Mouse (Mus musculus) heart, embryonic 12.5 days (tissue): Measurements from ENCODE around the gene Nosip. TPM values are rescaled to one million over a fixed set of nuclear protein-coding genes. Genes with fewer than 3 reads are reported as not detected.
"Not testable (repeated sequence)": the region's sequence is repeated elsewhere in the genome, so short reads cannot be mapped to it uniquely, and the experiment has no call there.

ENCODE experiments used
- ATAC-seq: fragments of 200-750 bp; cut with Nextera tagmentation; 2 replicates; pipeline ENCODE4 v1.8.0; 2017; ENCODE audit warnings: moderate TSS enrichment, moderate library complexity; ENCODE audit not compliant: insufficient number of reproducible peaks, low FRiP score
- H3K27ac ChIP-seq: fragments of 300-500 bp; sonication (generic); 2 replicates; pipeline ENCODE4 v1.5.1; 2016; ENCODE audit warnings: mild to moderate bottlenecking, moderate library complexity; ENCODE audit not compliant: poor library complexity, severe bottlenecking
- H3K27me3 ChIP-seq: fragments of 300-500 bp; sonication (generic); replicated peaks from 2 replicates; pipeline ENCODE4 v1.6.1; 2016; ENCODE audit warnings: mild to moderate bottlenecking, moderate library complexity
- H3K36me3 ChIP-seq: fragments of 300-500 bp; sonication (generic); 2 replicates; pipeline ENCODE4 v1.6.1; 2016; ENCODE audit warnings: mild to moderate bottlenecking, moderate library complexity
- H3K4me1 ChIP-seq: fragments of 300-500 bp; sonication (generic); replicated peaks from 2 replicates; pipeline ENCODE4 v1.6.1; 2016; ENCODE audit warnings: mild to moderate bottlenecking
- H3K4me2 ChIP-seq: fragments of 300-500 bp; sonication (generic); 2 replicates; pipeline ENCODE4 v1.6.1; 2016; ENCODE audit warnings: mild to moderate bottlenecking, moderate library complexity
- H3K4me3 ChIP-seq: fragments of 300-500 bp; sonication (generic); 2 replicates; pipeline ENCODE4 v1.5.1; 2016; ENCODE audit warnings: mild to moderate bottlenecking
- H3K9ac ChIP-seq: fragments of 300-500 bp; sonication (generic); 2 replicates; pipeline ENCODE4 v1.6.1; 2016; ENCODE audit warnings: mild to moderate bottlenecking, moderate library complexity
- H3K9me3 ChIP-seq: fragments of 300-500 bp; sonication (generic); replicated peaks from 2 replicates; pipeline ENCODE4 v1.6.1; 2016; ENCODE audit warnings: mild to moderate bottlenecking, moderate library complexity
- WGBS: fragments of 180-500 bp; shearing (Covaris S2); methylation state at CpG from one replicate; pipeline ENCODE4 v1.1.7; 2016; 5-methylcytosine and 5-hydroxymethylcytosine counted together
- polyA plus RNA-seq: library from polyadenylated mRNA; unstranded; fragments of >200 nt; fragmentation: Nextera tagmentation; extraction: Ambion mirVana; gene quantifications from 2 replicates; pipeline ENCODE4 v1.2.1, GENCODE M21; 2016

Nosip gene
- polyA plus RNA-seq, 1 experiment from 2014 or later: 45.7 TPM

- H3K9ac ChIP-seq: peak overlapping the region; percentile 29
- no peaks in the 10 kb centered on the region for H3K27me3 ChIP-seq
- no peak for ATAC-seq
Observed at GRCm38 (mm10) chr7:45121404-45121803, 59.2 kb downstream of the Nosip start.

GRCm38 (mm10) chr7:45121966-45122365 lies 59.7 kb downstream of the Nosip start:
- no peak overlapping the region for H3K4me3 ChIP-seq

More at GRCm38 (mm10) chr7:45121404-45121803, 59.2 kb downstream of the Nosip start:
- WGBS: 59% methylated on average over 8 of the region's 8 CpGs
- Histone ChIP-seq H3K4me2 (peak overlapping the region; percentile 14; the same call in 1 of the 2 replicates), H3K9me3 (no peaks in the 10 kb centered on the region), H3K4me3 (no peak overlapping the region), H3K36me3 (peaks cover 62% of the 10 kb centered on the region), H3K4me1 (peaks cover 48% of the 10 kb centered on the region), H3K27ac (peak overlapping the region; percentile 44)

GRCm38 (mm10) chr7:45122561-45123185 lies 60.4 kb downstream of the Nosip start:
- H3K4me1 ChIP-seq: peaks cover 58% of the 10 kb centered on the region

More at GRCm38 (mm10) chr7:45121966-45122365, 59.7 kb downstream of the Nosip start:
- Histone ChIP-seq H3K4me2 (peak overlapping the region; percentile 14; the same call in 1 of the 2 replicates), H3K27ac (peak overlapping the region; percentile 44; the same call in 1 of the 2 replicates), H3K9ac (peak overlapping the region; percentile 29), H3K9me3 (no peaks in the 10 kb centered on the region), H3K4me1 (peaks cover 53% of the 10 kb centered on the region), H3K36me3 (peaks cover 67% of the 10 kb centered on the region), H3K27me3 (no peaks in the 10 kb centered on the region)
- ATAC-seq: no peak

GRCm38 (mm10) chr7:45123186-45123570 lies 60.9 kb downstream of the Nosip start:
- H3K27ac ChIP-seq: 0 out of 2 replicates have a peak overlapping the region, but pooled peaks have one; percentile 82
- ATAC-seq: no peak
- WGBS: 14% methylated on average over 12 of the region's 12 CpGs
- no peaks in the 10 kb centered on the region for H3K27me3 ChIP-seq
- H3K9me3 ChIP-seq: no peaks in the 10 kb centered on the region
- peaks cover 53% of the 10 kb centered on the region for H3K4me1 ChIP-seq
- H3K4me3 ChIP-seq: peak overlapping the region; percentile 92
- peak overlapping the region; percentile 93 for H3K4me2 ChIP-seq
- peak overlapping the region; percentile 98 for H3K9ac ChIP-seq
- peaks cover 73% of the 10 kb centered on the region for H3K36me3 ChIP-seq

More at GRCm38 (mm10) chr7:45122561-45123185, 60.4 kb downstream of the Nosip start:
- Histone ChIP-seq H3K9ac (peak overlapping the region; percentile 98), H3K4me3 (peak overlapping the region; percentile 92), H3K27ac (no peak overlapping the region), H3K9me3 (no peaks in the 10 kb centered on the region), H3K36me3 (peaks cover 73% of the 10 kb centered on the region), H3K27me3 (no peaks in the 10 kb centered on the region), H3K4me2 (peak overlapping the region; percentile 93)
- 79% methylated on average over 15 of the region's 15 CpGs for WGBS
- no peak for ATAC-seq

GRCm38 (mm10) chr7:45124224-45125143 lies 62.3 kb downstream of the Nosip start, which contains the start of gene Rps11:
TSS of gene Rps11 (minus strand) at chr7:45124439.
- WGBS: under 1% methylated on average over 59 of the region's 59 CpGs
- Histone ChIP-seq H3K4me1 (peaks cover 51% of the 10 kb centered on the region), H3K4me3 (peak within 1 kb of the TSS; percentile 92), H3K4me2 (peak within 1 kb of the TSS; percentile 93), H3K27me3 (no peaks in the 10 kb centered on the region), H3K9ac (peak within 1 kb of the TSS; percentile 98), H3K36me3 (peaks cover 63% of the 10 kb centered on the region), H3K9me3 (no peaks in the 10 kb centered on the region), H3K27ac (peak within 1 kb of the TSS; percentile 82)
- ATAC-seq: peak; percentile 87

- Histone ChIP-seq H3K4me3 (0 out of 2 replicates have a peak overlapping the region, but pooled peaks have one; percentile 92), H3K4me2 (peak overlapping the region; percentile 54; the same call in 1 of the 2 replicates), H3K27ac (peak overlapping the region; percentile 72; the same call in 1 of the 2 replicates), H3K9me3 (no peaks in the 10 kb centered on the region), H3K36me3 (peaks cover 57% of the 10 kb centered on the region), H3K27me3 (no peaks in the 10 kb centered on the region), H3K4me1 (peaks cover 51% of the 10 kb centered on the region), H3K9ac (no peak overlapping the region)
- WGBS: 31% methylated on average over 7 of the region's 7 CpGs
- no peak for ATAC-seq
Observed at GRCm38 (mm10) chr7:45125144-45125600, 62.9 kb downstream of the Nosip start.

GRCm38 (mm10) chr7:45125649-45126048 lies 63.4 kb downstream of the Nosip start:
- not testable (repeated sequence) for H3K9ac ChIP-seq, H3K4me3 ChIP-seq, ATAC-seq, H3K27me3 ChIP-seq, H3K9me3 ChIP-seq, H3K4me2 ChIP-seq
- H3K27ac ChIP-seq: peak overlapping the region; percentile 72; the same call in 1 of the 2 replicates
- H3K4me1 ChIP-seq: peaks cover 51% of the 10 kb centered on the region
- peaks cover 52% of the 10 kb centered on the region for H3K36me3 ChIP-seq
- 73% methylated on average over 5 of the region's 5 CpGs for WGBS

GRCm38 (mm10) chr7:45126147-45126843 lies 64.1 kb downstream of the Nosip start:
- Histone ChIP-seq H3K4me2 (peak overlapping the region; percentile 91), H3K4me3 (peak overlapping the region; percentile 89), H3K4me1 (peaks cover 49% of the 10 kb centered on the region), H3K9ac (peak overlapping the region; percentile 99), H3K27ac (peak overlapping the region; percentile 90), H3K36me3 (peaks cover 45% of the 10 kb centered on the region), H3K9me3 (no peaks in the 10 kb centered on the region), H3K27me3 (no peaks in the 10 kb centered on the region)
- WGBS: 79% methylated on average over 17 of the region's 17 CpGs
- ATAC-seq: no peak

GRCm38 (mm10) chr7:45126844-45127699 lies 64.8 kb downstream of the Nosip start:
- peaks cover 46% of the 10 kb centered on the region for H3K4me1 ChIP-seq
- H3K9ac ChIP-seq: peak overlapping the region; percentile 99
- peak overlapping the region; percentile 90 for H3K27ac ChIP-seq

More at GRCm38 (mm10) chr7:45126844-45127699, 64.8 kb downstream of the Nosip start:
- Histone ChIP-seq H3K9me3 (no peaks in the 10 kb centered on the region), H3K36me3 (peaks cover 38% of the 10 kb centered on the region), H3K27me3 (no peaks in the 10 kb centered on the region), H3K4me3 (peak overlapping the region; percentile 89), H3K4me2 (peak overlapping the region; percentile 91)
- 29% methylated on average over 21 of the region's 21 CpGs for WGBS
- ATAC-seq: no peak
